Mouse (Mus musculus) ES-E14 (cell line): ENCODE data around the gene Basp1.

Experiments
- HCFC1 ChIP-seq: IDR thresholded peaks from 2 replicates; pipeline ENCODE4 v1.6.1; 2012; ENCODE audit warnings: low read length, inconsistent platforms, borderline replicate concordance; ENCODE audit not compliant: insufficient read depth
- MAFK ChIP-seq: IDR thresholded peaks from 2 replicates; pipeline ENCODE4 v1.6.1; 2014; ENCODE audit warnings: mild to moderate bottlenecking, low read depth, low read length, inconsistent platforms; ENCODE audit not compliant: insufficient read depth

- TF ChIP-seq HCFC1, result no peak
- no peak for TF ChIP-seq MAFK
Measured at GRCm38 (mm10) chr15:25380051-25380450, 33.5 kb downstream of the Basp1 start.
